Mouse (Mus musculus) thymus, postnatal 36 days (tissue): Measurements from ENCODE around the gene Cacnb4.
A peak's percentile ranks its signal among the peaks of the same experiment; 100 is the strongest.

ENCODE experiments used
- DNase-seq, 2 experiments: peaks; one replicate each; pipeline ENCODE4 v3.0.0; 2022; ENCODE audit warnings: mixed read lengths in 2 of 2

The Cacnb4 gene

GRCm38 (mm10) chr2:52419295-52419694 is 257.3 kb downstream of the Cacnb4 start:
- no peak for DNase-seq

- DNase-seq = no peak
Measured at GRCm38 (mm10) chr2:52412524-52413037, 264.1 kb downstream of the Cacnb4 start.

- DNase-seq = no peak
Measured at GRCm38 (mm10) chr2:52406480-52406879, 270.2 kb downstream of the Cacnb4 start.

- DNase-seq = no peak
Measured at GRCm38 (mm10) chr2:52405238-52405637, 271.4 kb downstream of the Cacnb4 start.

- no peak for DNase-seq
Measured at GRCm38 (mm10) chr2:52394529-52394928, 282.1 kb downstream of the Cacnb4 start.

- no peak for DNase-seq
Measured at GRCm38 (mm10) chr2:52390415-52390975, 286.1 kb downstream of the Cacnb4 start.

GRCm38 (mm10) chr2:52389975-52390374 is 286.7 kb downstream of the Cacnb4 start:
- DNase-seq = no peak

- no peak for DNase-seq
Measured at GRCm38 (mm10) chr2:52386451-52386850, 290.2 kb downstream of the Cacnb4 start.

- DNase-seq = no peak
Measured at GRCm38 (mm10) chr2:52386037-52386436, 290.6 kb downstream of the Cacnb4 start.

GRCm38 (mm10) chr2:52378848-52379261 is 297.8 kb downstream of the Cacnb4 start:
- peak; percentile 38 to 66 for DNase-seq

- DNase-seq = peak; percentile 8 to 29
Measured at GRCm38 (mm10) chr2:52378448-52378804, 298.2 kb downstream of the Cacnb4 start, which contains the start of gene Neb. Gene Neb, minus strand, starts transcription at chr2:52378474.
